Mouse (Mus musculus) forebrain, postnatal 0 days (tissue): ENCODE results near the gene Fbxo24. TPM values are rescaled to one million over a fixed set of nuclear protein-coding genes. Genes with fewer than 3 reads are reported as not detected.

Source experiments
- ATAC-seq: fragments of 200-750 bp; cut with Nextera tagmentation; 2 replicates; pipeline ENCODE4 v1.8.0; 2017; ENCODE audit warnings: mild to moderate bottlenecking, moderate library complexity
- DNase-seq: peaks from one replicate; pipeline ENCODE4 v3.0.0-alpha.2; 2015
- H3K27ac ChIP-seq: fragments of 300-500 bp; sonication (generic); 2 replicates; pipeline ENCODE4 v1.5.1; 2014; ENCODE audit warnings: low read depth, mild to moderate bottlenecking, antibody characterized with exemption, low read length, moderate library complexity, mixed read lengths
- H3K27me3 ChIP-seq: fragments of 300-500 bp; sonication (generic); 2 replicates; pipeline ENCODE4 v1.6.1; 2014; ENCODE audit warnings: mild to moderate bottlenecking, low read length, mixed read lengths; ENCODE audit not compliant: insufficient read depth
- H3K36me3 ChIP-seq: fragments of 300-500 bp; sonication (generic); 2 replicates; pipeline ENCODE4 v1.6.1; 2014; ENCODE audit warnings: mild to moderate bottlenecking, moderate library complexity; ENCODE audit not compliant: insufficient read depth
- H3K4me1 ChIP-seq: fragments of 300-500 bp; sonication (generic); 2 replicates; pipeline ENCODE4 v1.6.1; 2014; ENCODE audit warnings: antibody characterized with exemption; ENCODE audit not compliant: insufficient read depth
- H3K4me2 ChIP-seq: fragments of 300-500 bp; sonication (generic); 2 replicates; pipeline ENCODE4 v1.6.1; 2014; ENCODE audit warnings: low read depth, mild to moderate bottlenecking, moderate library complexity
- H3K4me3 ChIP-seq: fragments of 300-500 bp; sonication (generic); 2 replicates; pipeline ENCODE4 v1.5.1; 2014; ENCODE audit warnings: low read depth, low read length, mixed read lengths
- H3K9ac ChIP-seq: fragments of 300-500 bp; sonication (generic); 2 replicates; pipeline ENCODE4 v1.6.1; 2014; ENCODE audit warnings: mild to moderate bottlenecking
- H3K9me3 ChIP-seq: fragments of 300-500 bp; sonication (generic); 2 replicates; pipeline ENCODE4 v1.6.1; 2016; ENCODE audit warnings: low read length
- CTCF ChIP-seq: sonication (generic); IDR thresholded peaks from 2 replicates; pipeline ENCODE4 v1.5.1; 2016; ENCODE audit warnings: antibody characterized with exemption, control low read depth, low read depth
- WGBS: fragments of 180-500 bp; shearing (Covaris S2); extraction: QIAGEN DNeasy Blood & Tissue Kit; methylation state at CpG from one replicate; pipeline ENCODE4 v1.1.7; 2014; 5-methylcytosine and 5-hydroxymethylcytosine counted together
- polyA plus RNA-seq: library from polyadenylated mRNA; unstranded; fragments of >200 nt; fragmentation: Nextera tagmentation; extraction: Ambion mirVana; gene quantifications from 2 replicates; pipeline ENCODE4 v1.2.1, GENCODE M21; 2015
- total RNA-seq: library from RNA; depleted of rRNA; stranded (reverse); fragments of >200 nt; gene quantifications from 2 replicates; pipeline ENCODE4 v1.2.3, GENCODE M21; 2014

Fbxo24 gene
- total and polyA plus RNA-seq, 2 experiments from 2014 or later, result 0.10 to 0.24 TPM

DNA sequence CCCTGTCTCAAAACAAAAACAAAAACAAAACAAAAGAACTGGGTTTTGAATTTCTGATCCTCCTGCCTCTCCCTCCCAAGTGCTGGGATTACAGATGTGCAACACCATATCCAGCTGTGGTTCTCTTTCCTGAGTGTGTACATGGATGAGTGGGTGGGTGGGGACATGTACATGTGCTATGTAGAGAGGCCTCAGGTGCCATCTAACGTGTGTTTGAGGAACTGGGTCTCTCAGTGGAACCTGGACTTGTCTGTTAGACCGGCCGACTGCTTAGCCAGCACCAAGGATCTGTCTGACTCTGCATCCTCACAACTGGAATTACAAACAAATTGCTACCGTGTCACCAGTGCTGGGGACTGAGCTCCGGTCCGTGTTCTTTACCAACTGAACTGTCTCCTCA, 31.2 kb downstream of the Fbxo24 start:
- no peak for ATAC-seq
- Histone ChIP-seq H3K27me3 (no peaks in the 10 kb centered on the region), H3K27ac (no peak overlapping the region), H3K4me2 (no peak overlapping the region), H3K4me3 (no peak overlapping the region), H3K9ac (no peak overlapping the region), H3K9me3 (no peaks in the 10 kb centered on the region), H3K36me3 (no peaks in the 10 kb centered on the region), H3K4me1 (peaks cover 16% of the 10 kb centered on the region)
- WGBS, result 90% methylated on average over 6 of the region's 6 CpGs
- TF ChIP-seq CTCF, result no peak
- no peak for DNase-seq

DNA sequence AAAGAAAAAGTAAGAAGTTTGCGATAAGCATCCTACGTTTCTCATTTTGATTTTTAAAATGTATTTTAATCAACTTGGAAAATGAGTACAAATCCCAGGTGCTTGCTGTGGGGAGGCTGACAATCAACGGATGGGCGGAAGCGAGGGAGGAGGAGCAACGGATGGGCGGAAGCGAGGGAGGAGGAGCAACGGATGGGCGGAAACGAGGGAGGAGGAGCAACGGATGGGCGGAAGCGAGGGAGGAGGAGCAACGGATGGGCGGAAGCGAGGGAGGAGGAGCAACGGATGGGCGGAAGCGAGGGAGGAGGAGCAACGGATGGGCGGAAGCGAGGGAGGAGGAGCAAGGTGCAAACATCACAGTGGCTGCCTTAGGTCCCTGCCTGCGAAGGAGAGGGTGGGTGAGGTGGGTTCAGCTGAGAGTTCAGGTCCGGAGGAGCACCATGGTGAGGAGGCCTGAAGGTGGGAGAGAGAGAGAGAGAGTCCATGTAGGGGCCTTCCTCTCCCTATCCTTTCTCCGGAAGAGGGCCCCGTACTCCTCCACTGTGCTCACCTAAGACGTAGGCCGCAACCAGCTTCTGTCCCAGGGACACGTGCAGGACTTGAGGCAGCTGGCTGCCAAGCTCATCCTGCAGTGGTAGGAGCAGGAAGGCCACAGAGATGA, 32.1 kb downstream of the Fbxo24 start:
- no peak overlapping the region for H3K4me3 ChIP-seq
- no peak for TF ChIP-seq CTCF
- no peaks in the 10 kb centered on the region for H3K36me3 ChIP-seq
- WGBS, result 36% methylated on average over 28 of the region's 30 CpGs
- no peak overlapping the region for H3K27ac ChIP-seq
- no peaks in the 10 kb centered on the region for H3K9me3 ChIP-seq
- no peak for ATAC-seq
- no peak overlapping the region for H3K4me2 ChIP-seq
- H3K9ac ChIP-seq, result no peak overlapping the region
- DNase-seq, result no peak
- H3K4me1 ChIP-seq, result peaks cover 15% of the 10 kb centered on the region
- H3K27me3 ChIP-seq, result no peaks in the 10 kb centered on the region

DNA sequence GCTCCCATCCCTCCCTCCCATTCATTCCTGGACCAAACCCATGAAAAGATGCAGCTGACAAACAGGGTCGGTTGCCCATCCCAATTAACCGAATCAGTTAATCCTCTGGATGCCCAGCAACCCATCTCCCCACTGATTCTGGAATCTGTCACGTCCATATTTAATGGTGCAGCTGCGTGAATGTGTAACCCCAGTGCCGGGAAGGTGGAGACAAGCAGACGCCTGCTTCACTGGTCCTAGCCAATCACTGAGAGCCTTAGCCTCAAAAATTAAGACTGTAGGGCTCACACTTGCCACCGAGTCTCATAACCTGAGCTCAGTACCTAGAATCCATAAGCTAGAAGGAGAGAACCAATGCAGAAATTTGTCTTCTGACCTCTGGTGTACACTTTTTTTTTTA, 32.9 kb downstream of the Fbxo24 start:
- ATAC-seq, result no peak
- 65% methylated on average over 7 of the region's 7 CpGs for WGBS

DNA sequence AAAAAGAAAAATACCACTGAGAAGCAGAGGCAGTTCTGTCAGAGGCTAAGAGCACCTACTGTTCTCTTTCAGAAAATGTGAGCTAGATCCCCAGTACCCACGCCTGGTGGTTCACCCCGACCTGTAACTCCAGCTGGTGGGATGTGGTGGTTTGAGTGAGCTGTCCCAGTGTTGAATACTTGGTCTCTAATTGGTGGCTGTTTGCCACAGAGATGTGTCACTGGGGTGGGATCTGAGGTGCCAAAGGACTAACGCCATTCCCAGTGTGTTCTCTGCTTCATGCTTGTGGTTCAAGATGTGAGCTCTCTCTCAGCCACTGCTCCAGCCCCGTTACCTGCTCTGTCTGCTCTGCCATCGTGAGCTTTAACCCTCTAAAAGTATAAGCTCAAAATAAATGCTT, 38.3 kb downstream of the Fbxo24 start:
- Histone ChIP-seq H3K9me3 (no peaks in the 10 kb centered on the region), H3K4me2 (no peak overlapping the region), H3K4me3 (no peak overlapping the region), H3K9ac (no peak overlapping the region), H3K36me3 (no peaks in the 10 kb centered on the region), H3K27me3 (no peaks in the 10 kb centered on the region), H3K4me1 (no peaks in the 10 kb centered on the region), H3K27ac (no peak overlapping the region)
- no peak for TF ChIP-seq CTCF
- no peak for ATAC-seq
- WGBS, result 82% methylated on average over 5 of the region's 5 CpGs
- no peak for DNase-seq

More for the DNA sequence above, 32.9 kb downstream of the Fbxo24 start:
- H3K9me3 ChIP-seq, result no peaks in the 10 kb centered on the region
- H3K4me1 ChIP-seq, result peaks cover 12% of the 10 kb centered on the region
- H3K27ac ChIP-seq, result no peak overlapping the region
- H3K27me3 ChIP-seq, result no peaks in the 10 kb centered on the region
- H3K36me3 ChIP-seq, result no peaks in the 10 kb centered on the region
- no peak for TF ChIP-seq CTCF
- no peak overlapping the region for H3K4me3 ChIP-seq
- DNase-seq, result no peak
- no peak overlapping the region for H3K4me2 ChIP-seq
- H3K9ac ChIP-seq, result no peak overlapping the region

DNA sequence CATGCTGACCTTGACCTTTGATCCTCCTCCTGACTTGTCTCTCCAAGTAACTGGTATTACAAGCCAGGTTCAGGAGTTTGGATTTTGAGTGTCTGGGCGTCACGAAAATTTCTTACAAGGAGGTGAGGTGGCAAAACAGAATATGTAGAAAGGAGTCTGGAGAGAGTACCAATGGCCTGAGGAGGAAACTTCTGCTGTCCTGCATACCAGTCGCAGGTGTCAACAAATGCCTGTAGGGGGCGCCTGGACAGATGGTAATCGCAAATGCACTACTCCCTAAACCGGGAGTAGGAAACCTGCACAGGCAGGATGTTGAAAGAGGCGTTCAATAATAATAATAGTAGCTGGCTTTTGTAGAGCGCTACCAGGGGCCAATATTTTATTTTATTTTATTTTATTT, 43.8 kb downstream of the Fbxo24 start:
- H3K9ac ChIP-seq, result no peak overlapping the region
- H3K4me3 ChIP-seq, result no peak overlapping the region
- no peaks in the 10 kb centered on the region for H3K27me3 ChIP-seq
- DNase-seq, result peak; percentile 55
- ATAC-seq, result no peak
- no peak overlapping the region for H3K4me2 ChIP-seq
- no peaks in the 10 kb centered on the region for H3K9me3 ChIP-seq
- WGBS, result 30% methylated on average over 8 of the region's 8 CpGs
- 0 out of 2 replicates have a peak, but pooled peaks cover 7% of the 10 kb centered on the region for H3K4me1 ChIP-seq
- no peaks in the 10 kb centered on the region for H3K36me3 ChIP-seq
- H3K27ac ChIP-seq, result no peak overlapping the region
- TF ChIP-seq CTCF, result peak; percentile 62

DNA sequence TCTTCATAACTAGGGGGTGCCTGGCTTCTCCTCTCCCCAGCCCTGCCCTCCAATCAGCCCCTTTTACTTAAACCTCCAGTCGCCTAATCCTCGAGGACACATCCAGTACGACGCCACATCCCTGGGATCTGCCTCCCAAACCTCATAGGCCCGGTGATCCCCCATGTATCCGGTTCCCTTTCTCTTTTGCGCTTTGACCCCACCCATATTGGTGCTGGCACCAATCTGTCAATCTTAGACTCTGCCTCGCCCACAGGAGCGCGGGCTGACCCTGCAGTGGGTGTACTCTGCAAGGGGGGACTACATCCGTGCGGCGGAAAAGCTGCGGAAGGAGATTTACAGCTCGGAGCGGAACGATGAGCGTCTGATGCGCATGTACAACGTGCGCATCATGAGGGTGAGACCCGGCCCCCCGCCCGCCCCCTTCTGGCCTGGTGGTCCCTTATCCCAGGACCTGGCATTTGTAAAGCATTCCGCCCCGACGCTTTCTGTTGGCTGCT, 45.1 kb downstream of the Fbxo24 start:
- 12% methylated on average over 27 of the region's 27 CpGs for WGBS
- DNase-seq (peak; percentile 89), ATAC-seq (peak; percentile 94)
- Histone ChIP-seq H3K9me3 (no peaks in the 10 kb centered on the region), H3K4me3 (peak overlapping the region; percentile 35), H3K27me3 (no peaks in the 10 kb centered on the region), H3K9ac (peak overlapping the region; percentile 54), H3K4me1 (0 out of 2 replicates have a peak, but pooled peaks cover 7% of the 10 kb centered on the region), H3K36me3 (no peaks in the 10 kb centered on the region), H3K4me2 (peak overlapping the region; percentile 54), H3K27ac (peak overlapping the region; percentile 82)
- peak; percentile 50 for TF ChIP-seq CTCF

DNA sequence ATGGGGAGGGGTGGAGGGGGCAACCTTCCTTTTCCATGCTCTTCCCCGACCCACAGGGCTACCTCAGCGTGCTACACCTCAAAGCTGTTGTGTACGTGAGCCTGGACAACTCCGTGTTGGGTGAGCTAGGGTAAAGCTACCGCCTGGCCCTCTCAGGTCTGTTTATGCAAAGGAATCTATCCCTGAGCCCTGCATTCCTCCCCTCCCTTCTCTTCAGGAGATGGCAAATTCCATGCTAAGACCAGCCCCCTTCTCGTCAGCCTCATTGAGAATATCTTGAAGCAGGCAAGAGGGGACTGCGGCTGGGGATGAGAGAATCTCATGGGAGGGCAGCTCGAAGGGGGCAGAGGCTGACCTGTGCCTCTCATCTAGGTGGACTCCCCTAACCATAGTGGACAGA, 46.1 kb downstream of the Fbxo24 start:
- TF ChIP-seq CTCF, result no peak
- DNase-seq, result no peak
- peak overlapping the region; percentile 35 for H3K4me3 ChIP-seq
- H3K4me1 ChIP-seq, result 0 out of 2 replicates have a peak, but pooled peaks cover 7% of the 10 kb centered on the region
- peak overlapping the region; percentile 54 for H3K4me2 ChIP-seq
- 56% methylated on average over 8 of the region's 8 CpGs for WGBS
- no peaks in the 10 kb centered on the region for H3K36me3 ChIP-seq
- peak overlapping the region; percentile 54 for H3K9ac ChIP-seq
- H3K27me3 ChIP-seq, result no peaks in the 10 kb centered on the region
- no peaks in the 10 kb centered on the region for H3K9me3 ChIP-seq
- no peak for ATAC-seq
- H3K27ac ChIP-seq, result peak overlapping the region; percentile 82
